ENCODE assay signal across 29 mouse cellular contexts in genomic region chr13:63717249-63717648, GRCm38 (mm10).
DNase-seq lines count a peak whose midpoint lies in the region; ATAC-seq lines count a peak whose summit lies in the region.
"Had no signal": no experiment of that assay in that cellular context is flagged by ENCODE, and none has a peak within 500 bp of the region (broad histone marks: within the 10 kb centered on the region; RNA-seq: fewer than 3 reads in every experiment).

No protein-coding gene starts in this region.

- no peak overlapping the region for H3K9ac ChIP-seq in lung, embryonic 16.5 days (ENCODE audit: low read length)
- no peak overlapping the region for H3K9ac ChIP-seq in hindbrain, embryonic 16.5 days (ENCODE audit: low read depth, low read length)
- H3K9ac ChIP-seq: embryonic facial prominence, embryonic 13.5 days; forebrain, embryonic 13.5 days; heart, embryonic 12.5 days; heart, embryonic 15.5 days; hindbrain, embryonic 13.5 days had no signal

- DNase-seq in frontal cortex, postnatal 25 days (ENCODE audit: low spot score in 2 of 2) = no peak
- DNase-seq in adipocyte (ENCODE audit: low spot score) = peak; percentile 36
- peak; percentile 59 for DNase-seq in lung, postnatal 25 days (ENCODE audit: low spot score)
- DNase-seq in cerebellum, postnatal 14 days = no peak
- DNase-seq in thymus, postnatal 10 days (ENCODE audit: low spot score in 2 of 2) = no peak
- DNase-seq: adrenal gland, postnatal 10 days; adrenal gland, postnatal 36 days; cerebellum, adult 11 months; cerebellum, adult 2 months; cerebellum, adult 9-11 months; cerebellum, postnatal 36 days; embryo, embryonic 11 days; gastrocnemius, postnatal 25 days; heart, adult 18-20 months; heart, postnatal 10 days; heart, postnatal 36 days had no signal

- H3K4me1 ChIP-seq in lung, embryonic 16.5 days (replicated peaks; ENCODE audit: control insufficient read depth, insufficient read depth, low read length) = peaks cover 50% of the 10 kb centered on the region
- peaks cover 7% of the 10 kb centered on the region for H3K4me1 ChIP-seq in hindbrain, embryonic 16.5 days (ENCODE audit: control insufficient read depth, insufficient read depth, low read depth, low read length)

- H3K36me3 ChIP-seq in lung, embryonic 16.5 days (ENCODE audit: control insufficient read depth, insufficient read depth, low read length) = no peaks in the 10 kb centered on the region
- H3K36me3 ChIP-seq in hindbrain, embryonic 16.5 days (ENCODE audit: control insufficient read depth, insufficient read depth, low read length) = no peaks in the 10 kb centered on the region
- H3K36me3 ChIP-seq: embryonic facial prominence, embryonic 10.5 days; embryonic facial prominence, embryonic 13.5 days; forebrain, embryonic 10.5 days; heart, embryonic 12.5 days; heart, embryonic 15.5 days; hindbrain, embryonic 10.5 days; hindbrain, embryonic 13.5 days had no signal

- H3K4me3 ChIP-seq in lung, embryonic 16.5 days (ENCODE audit: low read length) = no peak overlapping the region
- H3K4me3 ChIP-seq in hindbrain, embryonic 16.5 days (ENCODE audit: low read length) = no peak overlapping the region
- H3K4me3 ChIP-seq: embryonic facial prominence, embryonic 10.5 days; embryonic facial prominence, embryonic 13.5 days; forebrain, embryonic 10.5 days; forebrain, embryonic 13.5 days; heart, embryonic 12.5 days; heart, embryonic 15.5 days; hindbrain, embryonic 10.5 days; hindbrain, embryonic 13.5 days had no signal

- peak overlapping the region; percentile 85 for H3K27ac ChIP-seq in lung, embryonic 16.5 days (ENCODE audit: low read length)
- H3K27ac ChIP-seq in hindbrain, embryonic 16.5 days (ENCODE audit: low read depth, low read length) = no peak overlapping the region
- H3K27ac ChIP-seq: embryonic facial prominence, embryonic 10.5 days; embryonic facial prominence, embryonic 13.5 days; forebrain, embryonic 10.5 days; forebrain, embryonic 13.5 days; heart, embryonic 15.5 days; hindbrain, embryonic 10.5 days; hindbrain, embryonic 13.5 days had no signal

- WGBS in lung, embryonic 16.5 days = 38% methylated on average over 3 of the region's 3 CpGs
- WGBS in hindbrain, embryonic 16.5 days = 80% methylated on average over 3 of the region's 3 CpGs

- H3K4me2 ChIP-seq in lung, embryonic 16.5 days (ENCODE audit: low read depth, low read length) = no peak overlapping the region
- H3K4me2 ChIP-seq in hindbrain, embryonic 16.5 days (ENCODE audit: low read length) = no peak overlapping the region
- H3K4me2 ChIP-seq: embryonic facial prominence, embryonic 13.5 days; forebrain, embryonic 13.5 days; heart, embryonic 12.5 days; heart, embryonic 15.5 days; hindbrain, embryonic 13.5 days had no signal

- H3K9me3 ChIP-seq in lung, embryonic 16.5 days (ENCODE audit: control insufficient read depth, low read length) = peaks cover 5% of the 10 kb centered on the region
- H3K9me3 ChIP-seq in hindbrain, embryonic 16.5 days (ENCODE audit: control insufficient read depth, low read length) = 0 out of 2 replicates have a peak, but pooled peaks cover 5% of the 10 kb centered on the region
- H3K9me3 ChIP-seq: forebrain, embryonic 10.5 days; heart, embryonic 12.5 days; hindbrain, embryonic 13.5 days had no signal

- no peaks in the 10 kb centered on the region for H3K27me3 ChIP-seq in lung, embryonic 16.5 days (ENCODE audit: control insufficient read depth, insufficient read depth, low read depth, low read length)
- H3K27me3 ChIP-seq in hindbrain, embryonic 16.5 days (replicated peaks; ENCODE audit: control insufficient read depth, insufficient read depth, low read length) = no peaks in the 10 kb centered on the region
- H3K27me3 ChIP-seq: embryonic facial prominence, embryonic 13.5 days; heart, embryonic 12.5 days; heart, embryonic 15.5 days; hindbrain, embryonic 13.5 days had no signal

- ATAC-seq in frontal cortex, adult (ENCODE audit: low TSS enrichment) = peak; percentile 91
- no peak for ATAC-seq in lung, embryonic 16.5 days (ENCODE audit: low read depth)
- ATAC-seq in hindbrain, embryonic 16.5 days = no peak
- ATAC-seq: activated CD4-positive, CD25-positive, alpha-beta regulatory T cell, adult 4 months; forebrain, embryonic 13.5 days; forebrain, embryonic 16.5 days had no signal

Comparison
In these comparisons a context has a peak if more than half of its experiments do, and no peak if none do; other contexts are left out.
1. DNase-seq: peak in adipocyte (single experiment) and lung, postnatal 25 days (single experiment); none in frontal cortex, postnatal 25 days (0 of 2), cerebellum, postnatal 14 days (0 of 2) and thymus, postnatal 10 days (0 of 2).